Mouse (Mus musculus) G1E-ER4 (cell line): Measurements from ENCODE around the gene Ntng1. TPM values are rescaled to one million over a fixed set of nuclear protein-coding genes. Genes with fewer than 3 reads are reported as not detected.

ENCODE experiments used
- GATA1 ChIP-seq: IDR thresholded peaks from one replicate; pipeline ENCODE4 v1.8.0; 2012; ENCODE audit warnings: low read length, inconsistent platforms
- polyA plus RNA-seq: library from polyadenylated mRNA; stranded (reverse); fragments of >175 nt; gene quantifications from 2 replicates; pipeline ENCODE4 v1.2.3, GENCODE M21; 2012

Ntng1 gene
- polyA plus RNA-seq, 1 experiment: not detected

GRCm38 (mm10) chr3:109994978-109995662, 148.7 kb downstream of the Ntng1 start:
- no peak for TF ChIP-seq GATA1

GRCm38 (mm10) chr3:109984086-109984485, 159.7 kb downstream of the Ntng1 start:
- TF ChIP-seq GATA1: no peak

- TF ChIP-seq GATA1: no peak
Observed at GRCm38 (mm10) chr3:109977614-109978013, 166.2 kb downstream of the Ntng1 start.

GRCm38 (mm10) chr3:109975106-109975505, 168.7 kb downstream of the Ntng1 start:
- TF ChIP-seq GATA1: no peak

GRCm38 (mm10) chr3:109971465-109971864, 172.3 kb downstream of the Ntng1 start:
- no peak for TF ChIP-seq GATA1

GRCm38 (mm10) chr3:109970181-109970580, 173.6 kb downstream of the Ntng1 start:
- no peak for TF ChIP-seq GATA1

GRCm38 (mm10) chr3:109962631-109963030, 181.2 kb downstream of the Ntng1 start:
- no peak for TF ChIP-seq GATA1

- no peak for TF ChIP-seq GATA1
Observed at GRCm38 (mm10) chr3:109942960-109943359, 200.9 kb downstream of the Ntng1 start.

- no peak for TF ChIP-seq GATA1
Observed at GRCm38 (mm10) chr3:109937634-109938033, 206.2 kb downstream of the Ntng1 start.

GRCm38 (mm10) chr3:109936275-109936674, 207.5 kb downstream of the Ntng1 start:
- no peak for TF ChIP-seq GATA1

GRCm38 (mm10) chr3:109932261-109932660, 211.6 kb downstream of the Ntng1 start:
- no peak for TF ChIP-seq GATA1

GRCm38 (mm10) chr3:109931021-109931420, 212.8 kb downstream of the Ntng1 start:
- TF ChIP-seq GATA1: no peak

GRCm38 (mm10) chr3:109923788-109924187, 220.0 kb downstream of the Ntng1 start:
- no peak for TF ChIP-seq GATA1

- TF ChIP-seq GATA1: no peak
Observed at GRCm38 (mm10) chr3:109918996-109919395, 224.8 kb downstream of the Ntng1 start.

- no peak for TF ChIP-seq GATA1
Observed at GRCm38 (mm10) chr3:109917926-109918694, 225.7 kb downstream of the Ntng1 start.

- no peak for TF ChIP-seq GATA1
Observed at GRCm38 (mm10) chr3:109917077-109917476, 226.7 kb downstream of the Ntng1 start.

- no peak for TF ChIP-seq GATA1
Observed at GRCm38 (mm10) chr3:109914226-109914625, 229.6 kb downstream of the Ntng1 start.

GRCm38 (mm10) chr3:109890600-109890999, 253.2 kb downstream of the Ntng1 start:
- TF ChIP-seq GATA1: no peak
